Mouse (Mus musculus): ENCODE measurements around the gene Atf1. TPM values are rescaled to one million over a fixed set of nuclear protein-coding genes. Genes with fewer than 3 reads are reported as not detected.

The Atf1 gene
- polyA plus RNA-seq, 1 experiment from 2014 or later, result 46.2 TPM

DNA sequence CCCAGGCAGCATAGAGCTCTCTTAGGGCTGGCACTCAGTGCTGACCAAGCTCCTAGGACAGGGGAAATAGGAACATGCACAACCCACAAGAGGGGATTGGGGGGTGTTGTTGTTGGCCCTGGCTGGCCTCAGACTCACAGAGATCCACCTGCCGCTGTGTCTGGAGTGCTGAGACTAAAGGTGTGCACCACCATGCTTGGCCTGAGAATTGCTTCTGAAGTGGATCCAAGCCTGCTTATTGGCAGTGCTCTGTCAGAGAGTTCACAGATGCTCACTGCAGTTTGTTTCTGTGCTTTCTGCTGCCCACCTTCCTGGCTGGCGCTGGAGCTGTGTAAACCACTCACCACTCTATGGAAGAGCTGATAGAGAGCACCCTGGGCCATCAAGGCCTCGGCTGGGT, 17.6 kb upstream of the Atf1 start:
- H3K9me3 ChIP-seq (ENCODE audit: control insufficient read depth, low read length), result no peaks in the 10 kb centered on the region
- H3K4me1 ChIP-seq (replicated peaks; ENCODE audit: control insufficient read depth, insufficient read depth, low read length), result no peaks in the 10 kb centered on the region
- H3K36me3 ChIP-seq (ENCODE audit: control insufficient read depth, insufficient read depth, low read length), result peaks cover 34% of the 10 kb centered on the region
- H3K9ac ChIP-seq (ENCODE audit: low read length), result no peak overlapping the region
- no peak overlapping the region for H3K4me2 ChIP-seq (ENCODE audit: low read depth, low read length)
- H3K4me3 ChIP-seq (ENCODE audit: low read length), result no peak overlapping the region
- WGBS, result 99% methylated on average over 3 of the region's 3 CpGs
- no peak for ATAC-seq (ENCODE audit: low read depth)
- H3K27ac ChIP-seq (ENCODE audit: low read length), result no peak overlapping the region
- no peaks in the 10 kb centered on the region for H3K27me3 ChIP-seq (ENCODE audit: control insufficient read depth, insufficient read depth, low read depth, low read length)

DNA sequence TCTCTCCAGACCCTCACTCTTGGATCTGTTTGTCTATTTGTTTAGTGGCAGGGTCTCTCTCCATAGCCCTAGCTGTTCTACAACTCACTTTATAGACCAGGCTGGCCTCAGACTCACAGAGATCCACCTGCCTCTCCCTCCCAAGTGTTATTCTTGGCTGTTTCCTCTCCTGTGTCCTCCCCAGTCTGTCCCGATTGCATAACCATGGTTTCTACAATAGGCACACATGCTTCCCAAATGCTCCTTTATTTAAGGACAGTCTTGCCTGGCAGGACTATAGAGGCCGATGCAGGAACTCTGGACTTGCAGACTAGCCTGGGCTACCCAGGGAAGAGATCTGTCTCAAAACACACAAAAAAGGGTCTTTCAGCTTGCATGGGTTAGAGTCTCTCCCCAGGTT, 14.3 kb upstream of the Atf1 start:
- Histone ChIP-seq H3K27ac (ENCODE audit: low read length) (no peak overlapping the region), H3K4me3 (ENCODE audit: low read length) (no peak overlapping the region), H3K4me2 (ENCODE audit: low read depth, low read length) (no peak overlapping the region), H3K9ac (ENCODE audit: low read length) (no peak overlapping the region), H3K4me1 (replicated peaks; ENCODE audit: control insufficient read depth, insufficient read depth, low read length) (no peaks in the 10 kb centered on the region), H3K27me3 (ENCODE audit: control insufficient read depth, insufficient read depth, low read depth, low read length) (no peaks in the 10 kb centered on the region), H3K9me3 (ENCODE audit: control insufficient read depth, low read length) (no peaks in the 10 kb centered on the region), H3K36me3 (ENCODE audit: control insufficient read depth, insufficient read depth, low read length) (peaks cover 31% of the 10 kb centered on the region)
- 89% methylated on average over 2 of the region's 2 CpGs for WGBS
- ATAC-seq (ENCODE audit: low read depth), result no peak

DNA sequence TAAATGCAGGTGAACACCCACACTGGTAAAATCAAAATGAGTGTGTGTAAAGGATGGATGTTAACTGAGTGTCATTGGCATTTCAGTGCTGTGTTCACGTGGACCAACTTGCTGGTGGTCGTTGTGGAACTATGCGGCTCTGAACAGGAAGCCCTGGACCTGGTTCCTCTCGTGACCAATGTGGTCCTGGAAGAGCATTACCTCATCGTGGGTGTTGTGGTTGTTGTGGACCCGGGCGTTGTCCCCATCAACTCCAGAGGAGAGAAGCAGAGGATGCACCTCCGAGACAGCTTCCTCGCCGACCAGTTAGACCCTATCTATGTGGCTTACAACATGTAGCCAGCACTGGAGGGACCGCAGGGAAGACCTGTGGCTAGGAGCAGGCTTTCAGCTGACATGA, 12.5 kb upstream of the Atf1 start:
- Histone ChIP-seq H3K4me1 (replicated peaks; ENCODE audit: control insufficient read depth, insufficient read depth, low read length) (no peaks in the 10 kb centered on the region), H3K9ac (ENCODE audit: low read length) (no peak overlapping the region), H3K9me3 (ENCODE audit: control insufficient read depth, low read length) (no peaks in the 10 kb centered on the region), H3K4me2 (ENCODE audit: low read depth, low read length) (no peak overlapping the region), H3K36me3 (ENCODE audit: control insufficient read depth, insufficient read depth, low read length) (peaks cover 23% of the 10 kb centered on the region), H3K4me3 (ENCODE audit: low read length) (no peak overlapping the region), H3K27ac (ENCODE audit: low read length) (no peak overlapping the region), H3K27me3 (ENCODE audit: control insufficient read depth, insufficient read depth, low read depth, low read length) (no peaks in the 10 kb centered on the region)
- no peak for ATAC-seq (ENCODE audit: low read depth)
- 92% methylated on average over 11 of the region's 11 CpGs for WGBS

DNA sequence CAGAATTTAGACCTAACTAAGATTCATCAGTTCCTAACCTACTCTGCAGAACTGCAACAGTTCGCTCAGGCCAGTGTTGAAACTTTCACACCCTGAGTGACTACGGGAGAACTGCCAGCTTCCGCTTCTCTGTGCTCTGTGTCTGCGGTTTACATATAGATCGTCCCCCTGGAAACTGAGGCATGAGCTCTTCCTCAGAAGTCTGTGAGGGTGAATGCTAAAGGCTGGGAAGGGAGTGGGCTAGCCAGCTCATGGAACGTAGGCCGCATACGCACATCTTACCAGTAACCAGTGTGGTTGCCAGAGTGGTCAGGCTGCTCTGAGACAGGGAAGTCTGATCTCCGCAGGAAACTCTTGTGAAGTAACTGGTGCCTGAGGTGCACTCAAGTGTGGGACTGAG, 11.4 kb upstream of the Atf1 start:
- H3K27ac ChIP-seq (ENCODE audit: low read length), result no peak overlapping the region
- WGBS, result 93% methylated on average over 9 of the region's 9 CpGs
- no peaks in the 10 kb centered on the region for H3K4me1 ChIP-seq (replicated peaks; ENCODE audit: control insufficient read depth, insufficient read depth, low read length)
- no peak overlapping the region for H3K4me2 ChIP-seq (ENCODE audit: low read depth, low read length)
- peaks cover 13% of the 10 kb centered on the region for H3K36me3 ChIP-seq (ENCODE audit: control insufficient read depth, insufficient read depth, low read length)
- no peak overlapping the region for H3K4me3 ChIP-seq (ENCODE audit: low read length)
- no peak for ATAC-seq (ENCODE audit: low read depth)
- no peaks in the 10 kb centered on the region for H3K27me3 ChIP-seq (ENCODE audit: control insufficient read depth, insufficient read depth, low read depth, low read length)
- H3K9ac ChIP-seq (ENCODE audit: low read length), result no peak overlapping the region
- H3K9me3 ChIP-seq (ENCODE audit: control insufficient read depth, low read length), result no peaks in the 10 kb centered on the region

DNA sequence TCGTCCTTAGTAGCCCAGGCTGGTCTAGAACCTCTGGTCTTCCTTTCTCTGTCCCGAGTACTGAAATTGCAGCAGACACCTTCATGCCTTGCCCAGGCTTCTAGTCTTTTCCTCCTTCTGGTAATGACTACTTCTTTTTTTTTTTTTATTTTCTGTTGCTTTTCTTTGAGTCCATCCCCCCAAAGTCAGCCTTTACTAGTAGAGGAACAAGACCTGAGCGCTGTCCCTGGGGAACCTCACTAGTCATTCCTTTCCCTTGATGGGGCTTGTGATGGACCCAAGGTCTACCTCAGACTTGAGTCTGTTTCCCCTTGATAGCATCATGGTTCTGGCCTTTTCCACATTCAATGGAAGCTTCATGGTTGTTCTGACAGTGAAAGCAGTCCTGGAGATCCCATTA, 9.6 kb upstream of the Atf1 start:
- Histone ChIP-seq H3K4me2 (ENCODE audit: low read depth, low read length) (no peak overlapping the region), H3K9me3 (ENCODE audit: control insufficient read depth, low read length) (peaks cover 5% of the 10 kb centered on the region), H3K36me3 (ENCODE audit: control insufficient read depth, insufficient read depth, low read length) (peaks cover 5% of the 10 kb centered on the region), H3K4me3 (ENCODE audit: low read length) (no peak overlapping the region), H3K27me3 (ENCODE audit: control insufficient read depth, insufficient read depth, low read depth, low read length) (no peaks in the 10 kb centered on the region), H3K4me1 (replicated peaks; ENCODE audit: control insufficient read depth, insufficient read depth, low read length) (no peaks in the 10 kb centered on the region), H3K9ac (ENCODE audit: low read length) (no peak overlapping the region), H3K27ac (ENCODE audit: low read length) (no peak overlapping the region)
- 93% methylated on average over 3 of the region's 3 CpGs for WGBS
- no peak for ATAC-seq (ENCODE audit: low read depth)

DNA sequence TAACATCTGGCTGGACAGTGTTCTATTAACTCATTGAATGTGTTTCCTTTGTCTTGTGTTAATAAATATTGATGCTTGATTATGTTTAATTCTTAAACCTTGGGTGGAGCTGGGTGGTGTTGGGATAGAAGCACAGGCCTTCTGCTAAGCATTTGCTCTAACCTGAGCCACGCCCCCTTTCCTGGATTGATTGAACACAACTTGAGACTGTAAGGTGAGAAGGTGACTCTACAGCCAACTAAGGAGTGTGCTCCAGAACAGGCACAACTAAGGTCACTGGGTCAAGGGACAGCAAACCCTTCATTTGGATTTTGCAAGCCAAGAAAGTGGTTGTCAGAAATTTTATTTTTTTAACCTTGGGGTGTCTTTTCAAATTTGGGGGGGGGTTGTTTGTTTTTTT, 8.2 kb upstream of the Atf1 start:
- ATAC-seq (ENCODE audit: low read depth), result no peak
- peaks cover 9% of the 10 kb centered on the region for H3K36me3 ChIP-seq (ENCODE audit: control insufficient read depth, insufficient read depth, low read length)
- H3K9me3 ChIP-seq (ENCODE audit: control insufficient read depth, low read length), result peaks cover 10% of the 10 kb centered on the region
- H3K4me1 ChIP-seq (replicated peaks; ENCODE audit: control insufficient read depth, insufficient read depth, low read length), result no peaks in the 10 kb centered on the region
- H3K27me3 ChIP-seq (ENCODE audit: control insufficient read depth, insufficient read depth, low read depth, low read length), result no peaks in the 10 kb centered on the region
- H3K27ac ChIP-seq (ENCODE audit: low read length), result no peak overlapping the region
- 37% methylated on average over 1 of the region's 1 CpGs for WGBS
- H3K4me3 ChIP-seq (ENCODE audit: low read length), result no peak overlapping the region
- H3K4me2 ChIP-seq (ENCODE audit: low read depth, low read length), result no peak overlapping the region
- no peak overlapping the region for H3K9ac ChIP-seq (ENCODE audit: low read length)

DNA sequence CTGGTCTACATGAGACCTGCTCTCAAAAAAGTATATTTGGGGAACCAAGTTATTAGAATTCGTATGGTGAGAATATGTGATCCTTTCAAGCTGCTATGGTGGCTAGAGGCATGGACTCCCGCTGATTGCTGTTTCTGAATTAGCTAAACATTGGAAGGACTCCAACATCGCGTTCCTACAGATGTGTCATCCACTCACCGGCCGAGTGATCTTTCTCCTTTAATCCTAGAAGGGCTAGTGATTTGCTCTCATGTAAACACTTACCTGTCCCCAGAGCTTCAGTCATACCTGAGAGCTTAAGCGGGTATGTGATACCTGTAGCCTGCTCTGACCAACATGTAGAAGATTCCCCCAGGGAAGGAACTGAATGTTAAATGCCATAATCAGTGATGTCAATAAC, 6.7 kb upstream of the Atf1 start:
- H3K36me3 ChIP-seq (ENCODE audit: control insufficient read depth, insufficient read depth, low read length), result peaks cover 6% of the 10 kb centered on the region; the same call in 1 of the 2 replicates
- no peak overlapping the region for H3K27ac ChIP-seq (ENCODE audit: low read length)
- peaks cover 10% of the 10 kb centered on the region for H3K9me3 ChIP-seq (ENCODE audit: control insufficient read depth, low read length)
- no peak for ATAC-seq (ENCODE audit: low read depth)
- H3K9ac ChIP-seq (ENCODE audit: low read length), result no peak overlapping the region
- WGBS, result 49% methylated on average over 7 of the region's 7 CpGs
- H3K4me3 ChIP-seq (ENCODE audit: low read length), result no peak overlapping the region
- H3K4me1 ChIP-seq (replicated peaks; ENCODE audit: control insufficient read depth, insufficient read depth, low read length), result peaks cover under 1% of the 10 kb centered on the region; the same call in 1 of the 2 replicates
- H3K4me2 ChIP-seq (ENCODE audit: low read depth, low read length), result no peak overlapping the region
- H3K27me3 ChIP-seq (ENCODE audit: control insufficient read depth, insufficient read depth, low read depth, low read length), result no peaks in the 10 kb centered on the region

DNA sequence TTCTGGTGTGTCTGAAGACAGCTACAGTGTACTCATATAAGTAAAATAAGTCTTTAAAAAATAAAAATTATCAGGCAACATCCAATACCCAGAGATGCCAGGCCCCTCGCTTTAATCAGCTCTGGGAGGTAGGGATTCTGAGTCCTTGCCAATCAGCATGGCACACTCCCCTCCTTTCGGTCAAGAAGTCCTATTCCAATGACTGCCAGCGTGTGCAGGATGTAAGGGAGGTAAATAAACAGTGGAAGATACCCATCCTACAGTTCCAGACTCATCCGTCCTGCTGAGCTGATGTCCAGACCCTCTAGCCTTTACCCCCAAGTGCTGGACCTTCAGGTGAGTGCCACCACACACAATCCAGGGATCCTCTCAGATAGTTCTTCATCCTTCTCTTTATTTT, 2.2 kb upstream of the Atf1 start:
- H3K4me3 ChIP-seq (ENCODE audit: low read length), result no peak overlapping the region
- H3K36me3 ChIP-seq (ENCODE audit: control insufficient read depth, insufficient read depth, low read length), result 0 out of 2 replicates have a peak, but pooled peaks cover 6% of the 10 kb centered on the region
- H3K9ac ChIP-seq (ENCODE audit: low read length), result no peak overlapping the region
- H3K4me2 ChIP-seq (ENCODE audit: low read depth, low read length), result no peak overlapping the region
- peaks cover 14% of the 10 kb centered on the region for H3K4me1 ChIP-seq (replicated peaks; ENCODE audit: control insufficient read depth, insufficient read depth, low read length)
- WGBS, result 83% methylated on average over 4 of the region's 4 CpGs
- H3K27me3 ChIP-seq (ENCODE audit: control insufficient read depth, insufficient read depth, low read depth, low read length), result no peaks in the 10 kb centered on the region
- no peak for ATAC-seq (ENCODE audit: low read depth)
- peaks cover 10% of the 10 kb centered on the region for H3K9me3 ChIP-seq (ENCODE audit: control insufficient read depth, low read length)
- no peak overlapping the region for H3K27ac ChIP-seq (ENCODE audit: low read length)

DNA sequence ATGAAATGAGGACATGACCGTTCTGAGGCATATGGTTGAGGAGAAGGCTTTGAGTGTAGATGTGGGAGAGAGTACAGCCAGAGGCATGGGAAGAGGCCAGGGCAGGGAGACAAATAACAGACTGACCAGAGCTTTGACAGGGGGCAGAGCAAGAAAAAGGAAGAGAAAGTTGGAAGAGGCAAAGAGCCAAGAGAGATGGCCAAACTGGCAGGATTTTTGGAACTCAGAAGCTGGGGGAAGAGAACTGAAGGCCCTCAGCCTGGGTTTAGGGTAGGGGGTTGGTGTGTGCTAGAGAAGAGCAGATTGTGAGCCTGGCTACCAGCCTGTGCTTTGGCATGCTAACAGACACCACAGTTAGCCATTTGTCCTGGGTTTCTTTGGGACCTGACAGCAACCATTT, 1.7 kb upstream of the Atf1 start:
- peaks cover 10% of the 10 kb centered on the region for H3K9me3 ChIP-seq (ENCODE audit: control insufficient read depth, low read length)
- no peak overlapping the region for H3K4me3 ChIP-seq (ENCODE audit: low read length)
- 76% methylated on average over 1 of the region's 1 CpGs for WGBS
- H3K4me1 ChIP-seq (replicated peaks; ENCODE audit: control insufficient read depth, insufficient read depth, low read length), result peaks cover 14% of the 10 kb centered on the region
- no peak overlapping the region for H3K9ac ChIP-seq (ENCODE audit: low read length)
- ATAC-seq (ENCODE audit: low read depth), result no peak
- H3K36me3 ChIP-seq (ENCODE audit: control insufficient read depth, insufficient read depth, low read length), result 0 out of 2 replicates have a peak, but pooled peaks cover 6% of the 10 kb centered on the region
- no peaks in the 10 kb centered on the region for H3K27me3 ChIP-seq (ENCODE audit: control insufficient read depth, insufficient read depth, low read depth, low read length)
- H3K27ac ChIP-seq (ENCODE audit: low read length), result peak overlapping the region; percentile 18; the same call in 1 of the 2 replicates
- no peak overlapping the region for H3K4me2 ChIP-seq (ENCODE audit: low read depth, low read length)
